Mouse (Mus musculus) megakaryocyte, adult 5-6 weeks (primary cell): Measurements from ENCODE around the gene Gm26558. TPM values are rescaled to one million over a fixed set of nuclear protein-coding genes. Genes with fewer than 3 reads are reported as not detected.

ENCODE experiments used
- ATAC-seq: 2 replicates; pipeline ENCODE4 v1.8.0; 2016; ENCODE audit warnings: mild to moderate bottlenecking, inconsistent platforms; ENCODE audit not compliant: poor library complexity, severe bottlenecking
- total RNA-seq, 2 experiments: library from RNA; stranded (forward) in 1 of 2; stranded (reverse) in 1 of 2; fragments of 153-499, 151-499 nt in 1 of 2; fragments of 221-1000, 200-1000 nt in 1 of 2; gene quantifications; 2 replicates each; pipeline versions ENCODE4 v1.2.3 to v1.2.4; 2015 to 2017

The Gm26558 gene
- total RNA-seq (2015): not detected in 2 replicates
- not detected in 2 replicates for total RNA-seq (2017)

DNA sequence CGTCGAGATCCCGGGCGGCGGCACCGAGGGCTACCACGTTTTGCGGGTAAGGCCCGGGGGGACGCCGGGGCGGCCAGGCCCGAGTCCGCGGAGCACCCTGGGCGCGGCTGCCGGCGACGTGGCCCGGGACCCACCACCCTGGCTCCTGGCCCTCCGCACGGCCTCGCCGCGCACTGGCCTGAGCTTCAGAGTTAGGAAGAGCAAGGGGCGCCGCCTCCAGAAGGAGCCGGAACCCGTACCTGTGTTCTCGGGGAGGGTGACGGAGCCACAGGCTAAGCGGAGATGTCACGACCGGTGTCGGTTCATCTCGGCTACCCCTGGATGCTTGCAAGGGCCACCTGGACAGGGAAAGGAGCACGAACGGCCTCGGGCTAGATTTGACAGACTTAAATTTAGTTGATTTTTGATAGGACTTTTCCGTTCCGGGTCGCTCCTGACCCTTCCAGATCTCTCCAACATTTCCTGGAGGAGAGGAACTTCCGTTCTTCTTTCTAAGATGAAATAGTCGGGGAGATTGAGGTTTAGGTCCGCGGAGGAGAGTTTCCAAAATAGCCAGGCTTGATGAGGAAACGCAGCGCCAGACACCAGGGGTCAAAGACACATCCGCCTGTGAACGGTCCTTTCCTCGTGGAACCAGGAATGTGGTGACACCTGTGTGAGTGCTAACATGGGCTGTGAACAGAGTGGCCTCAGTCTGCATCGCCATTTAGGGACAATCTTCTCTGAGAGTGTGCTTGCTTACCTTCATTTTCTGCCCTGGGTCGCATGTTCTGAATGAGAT is at the start of gene Gm26558:
Gene Gm26558 (minus strand): TSS at position 394 of the 781 bp plus-strand sequence.
- ATAC-seq: peak; percentile 29

DNA sequence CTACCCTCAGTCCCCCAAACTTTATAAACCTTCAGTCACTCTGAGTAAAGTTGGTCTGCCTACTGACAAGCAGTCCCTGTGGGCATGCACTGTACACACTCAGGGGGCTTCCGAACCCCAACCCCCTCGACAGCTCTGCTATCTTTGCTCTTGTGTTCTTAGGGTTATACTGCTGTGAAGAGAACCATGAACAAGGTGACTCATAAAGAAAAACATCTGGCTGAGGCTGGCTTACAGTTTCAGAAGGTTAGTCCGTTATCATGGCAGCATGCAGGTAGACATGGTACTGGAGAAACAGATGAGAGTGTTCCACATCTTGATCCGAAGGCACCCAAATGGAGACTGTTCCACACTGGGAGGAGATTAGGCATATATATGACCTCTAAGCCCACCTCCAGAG is 49.0 kb upstream of the Gm26558 start:
- ATAC-seq: no peak

DNA sequence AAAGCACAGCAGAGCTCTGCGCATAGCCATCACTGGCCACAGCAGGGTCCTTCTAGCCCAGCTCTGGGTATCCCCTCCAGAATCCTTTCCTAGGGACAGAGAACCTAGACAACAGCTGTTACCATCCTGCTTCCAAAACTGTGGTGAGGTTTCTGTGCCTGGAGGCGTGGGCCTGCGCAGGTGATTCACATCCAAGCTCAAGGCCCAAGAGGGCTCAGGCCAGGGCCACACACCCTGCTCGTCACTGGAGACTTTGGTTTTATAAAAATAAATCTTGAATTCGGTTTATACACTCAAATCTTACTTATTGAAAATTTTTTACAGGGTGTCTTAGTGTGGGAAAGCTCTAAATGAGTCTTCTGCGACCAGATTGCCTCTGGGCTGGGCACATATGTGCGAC is 48.3 kb upstream of the Gm26558 start:
- ATAC-seq: no peak

DNA sequence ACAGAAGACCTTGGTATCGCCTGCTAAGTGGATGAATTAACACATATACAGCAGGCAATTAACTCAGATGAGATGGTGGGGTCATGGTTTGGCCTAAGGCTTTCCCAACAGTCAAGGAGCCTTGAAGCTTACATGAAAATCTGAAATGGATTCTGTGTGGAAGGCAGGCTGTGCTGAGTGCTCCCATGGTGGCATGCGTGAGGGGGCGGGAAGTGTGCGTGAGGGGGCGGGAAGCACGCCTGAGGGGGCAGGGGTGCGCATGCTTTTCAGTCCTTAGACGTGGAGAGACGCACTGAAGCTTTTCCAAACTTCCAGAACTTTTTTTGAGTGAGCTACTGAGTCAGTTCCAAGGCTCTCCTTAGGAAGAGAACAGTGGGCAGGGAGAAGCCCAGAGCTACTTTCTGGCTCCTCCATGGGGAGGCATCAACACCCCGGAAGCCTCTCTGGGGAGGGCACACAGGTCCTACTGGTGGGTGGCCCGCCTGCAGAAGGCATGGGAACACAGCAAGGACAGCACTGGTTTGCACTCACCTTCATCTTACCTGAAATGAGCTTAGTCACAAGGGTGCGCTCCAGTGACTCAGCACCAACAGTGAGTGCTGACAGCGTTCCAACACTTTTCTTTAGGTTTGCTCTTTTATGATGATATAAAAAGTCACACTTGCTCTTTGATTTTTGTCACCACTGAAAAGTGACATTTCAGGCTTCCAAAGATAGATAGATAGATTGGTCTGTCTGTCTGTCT is 47.2 kb upstream of the Gm26558 start:
- no peak for ATAC-seq

DNA sequence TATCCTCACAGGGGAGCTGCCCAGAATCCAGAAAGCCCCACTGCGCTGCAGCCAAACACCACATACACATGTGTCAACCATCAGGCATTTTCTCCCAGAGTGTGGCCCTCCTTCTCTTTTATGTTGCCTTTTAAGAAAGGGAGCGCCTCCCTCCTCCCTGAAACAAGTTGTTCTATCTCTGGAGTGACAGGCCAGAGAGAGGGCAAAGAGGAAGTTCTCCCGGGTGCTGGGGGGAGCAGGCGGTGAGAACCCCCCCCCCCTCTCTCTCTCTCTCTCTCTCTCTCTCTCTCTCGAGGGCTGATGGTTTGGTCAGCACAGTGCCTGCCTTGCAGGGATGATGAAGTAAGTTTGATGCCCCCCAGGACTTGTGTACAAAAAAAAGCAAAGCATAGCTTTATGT is 40.5 kb upstream of the Gm26558 start:
- ATAC-seq: 0 out of 2 replicates have a peak, but pooled peaks have one; percentile 23

DNA sequence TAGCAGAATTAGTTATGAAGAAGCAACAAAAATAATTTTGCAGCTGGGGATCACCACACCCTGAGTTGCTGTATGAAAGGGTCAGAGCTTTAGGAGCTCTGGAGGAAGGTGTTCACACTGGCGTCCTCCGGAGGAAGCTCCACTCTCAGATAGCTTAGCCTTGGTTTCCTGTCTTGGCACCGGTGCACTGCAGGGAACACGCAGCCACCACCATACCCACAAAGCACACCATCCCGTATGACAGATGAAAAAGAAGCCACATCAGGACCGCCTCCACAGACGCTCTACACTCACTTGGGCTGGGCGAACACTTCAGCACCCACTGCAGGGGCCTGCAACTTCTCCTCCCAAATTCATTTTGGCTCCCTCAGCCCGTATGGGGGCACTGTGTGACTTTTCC is 39.7 kb upstream of the Gm26558 start:
- ATAC-seq: no peak

DNA sequence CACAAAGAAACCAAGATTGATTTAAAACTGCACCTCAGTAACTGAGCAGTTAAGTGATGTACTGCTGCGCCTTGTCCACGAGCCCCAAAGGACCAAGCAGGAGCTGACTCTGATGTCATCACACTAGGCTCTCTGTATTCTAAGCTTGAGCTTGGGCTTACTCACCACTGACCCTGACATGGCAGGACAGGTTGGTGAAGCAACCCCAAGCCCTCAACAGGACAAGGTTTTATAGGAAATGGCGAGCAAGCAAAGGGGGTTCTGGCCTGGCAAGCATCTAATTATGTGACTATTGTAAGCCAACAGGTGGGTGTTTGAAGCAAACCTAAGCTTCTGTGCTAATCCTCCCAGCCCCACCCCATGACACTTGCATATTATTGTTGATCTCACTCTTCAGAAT is 38.9 kb upstream of the Gm26558 start:
- ATAC-seq: no peak

DNA sequence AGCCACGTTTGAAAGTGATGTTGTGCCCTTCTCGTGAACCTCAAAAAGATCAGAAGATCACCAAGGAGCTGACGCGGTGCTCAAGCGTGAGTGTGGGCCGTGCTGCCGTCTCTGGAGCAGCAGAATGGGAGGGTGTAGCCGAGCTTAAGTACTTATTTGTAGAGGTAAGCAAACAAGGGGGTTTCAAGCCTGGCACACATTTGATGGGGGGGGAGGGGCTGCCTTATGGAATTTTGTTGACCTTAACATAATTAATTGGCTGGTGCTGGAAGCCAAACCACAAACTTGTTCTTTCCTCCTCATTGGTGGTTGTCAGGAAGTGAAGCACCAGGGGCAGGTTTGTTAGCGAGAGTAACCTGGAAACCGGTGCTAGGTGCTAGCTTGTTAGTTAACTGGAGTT is 33.8 kb upstream of the Gm26558 start:
- no peak for ATAC-seq

DNA sequence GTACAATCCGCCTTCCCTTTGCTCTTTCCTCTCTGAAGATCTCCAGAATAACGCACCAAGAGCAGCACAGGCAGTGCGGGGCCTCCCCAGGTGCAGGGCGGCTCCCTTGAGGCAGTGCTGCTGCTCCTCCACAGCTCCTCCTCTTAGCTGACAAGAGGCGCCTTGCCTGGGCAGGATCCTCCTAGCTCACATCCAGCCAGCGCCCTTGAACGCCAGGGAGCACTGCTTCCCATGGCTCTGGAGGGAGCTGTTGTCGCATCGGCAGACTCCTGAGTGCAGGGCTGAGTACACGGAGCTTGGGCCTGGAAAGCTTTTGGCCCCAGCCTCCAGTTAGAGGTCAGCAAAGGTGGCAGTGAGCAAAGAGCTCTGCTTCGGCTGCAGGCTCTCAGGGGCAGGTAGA is 28.3 kb upstream of the Gm26558 start:
- no peak for ATAC-seq

DNA sequence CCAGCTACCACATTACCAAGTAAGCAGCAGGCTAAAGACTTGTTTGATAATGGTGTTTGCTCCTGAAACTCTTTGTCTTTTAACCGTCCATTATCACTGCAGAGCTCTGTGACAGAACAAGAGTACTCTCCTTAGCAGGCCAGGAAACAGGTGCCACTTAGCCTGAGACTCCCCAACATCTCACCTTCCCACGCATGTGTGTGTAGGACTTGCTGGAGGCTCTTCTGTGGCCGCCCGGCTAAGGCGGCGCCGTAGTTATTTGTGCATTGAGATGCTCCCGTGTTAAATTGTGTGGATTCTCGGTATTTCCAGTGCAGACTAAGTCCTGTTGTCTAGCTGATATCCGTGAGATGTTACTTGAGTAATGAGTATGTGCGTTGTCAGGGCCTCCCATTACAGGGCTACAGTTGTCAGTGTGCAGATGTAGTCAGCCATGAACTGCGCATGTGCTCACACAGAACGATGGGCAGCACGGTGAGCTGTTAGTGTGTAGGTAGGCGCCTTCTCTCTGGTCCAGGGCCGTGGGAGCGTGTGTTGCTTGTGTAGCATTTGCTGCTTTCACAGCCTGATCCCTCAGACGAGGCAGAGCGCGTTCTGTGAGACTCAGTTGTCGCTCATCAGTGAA is 26.7 kb upstream of the Gm26558 start:
- ATAC-seq: no peak

DNA sequence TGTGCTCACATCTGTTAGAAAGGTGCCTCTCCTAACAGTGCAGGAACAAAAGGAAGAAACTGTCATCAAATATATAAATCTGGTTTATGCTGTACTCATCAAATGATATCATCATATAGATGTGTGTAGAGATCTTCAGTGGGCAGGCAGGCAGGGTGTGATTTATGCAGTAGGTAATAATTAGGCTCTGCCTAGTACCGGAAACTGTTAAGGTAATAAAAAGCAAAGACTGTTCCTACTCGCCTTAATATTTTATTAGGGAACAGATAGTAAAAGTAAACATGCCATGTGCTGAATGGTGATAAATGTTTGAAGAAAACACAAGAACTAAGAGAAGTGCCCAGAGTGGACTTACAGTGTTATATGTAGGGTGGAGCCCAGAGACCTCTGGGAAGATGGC is 20.4 kb upstream of the Gm26558 start:
- ATAC-seq: no peak

DNA sequence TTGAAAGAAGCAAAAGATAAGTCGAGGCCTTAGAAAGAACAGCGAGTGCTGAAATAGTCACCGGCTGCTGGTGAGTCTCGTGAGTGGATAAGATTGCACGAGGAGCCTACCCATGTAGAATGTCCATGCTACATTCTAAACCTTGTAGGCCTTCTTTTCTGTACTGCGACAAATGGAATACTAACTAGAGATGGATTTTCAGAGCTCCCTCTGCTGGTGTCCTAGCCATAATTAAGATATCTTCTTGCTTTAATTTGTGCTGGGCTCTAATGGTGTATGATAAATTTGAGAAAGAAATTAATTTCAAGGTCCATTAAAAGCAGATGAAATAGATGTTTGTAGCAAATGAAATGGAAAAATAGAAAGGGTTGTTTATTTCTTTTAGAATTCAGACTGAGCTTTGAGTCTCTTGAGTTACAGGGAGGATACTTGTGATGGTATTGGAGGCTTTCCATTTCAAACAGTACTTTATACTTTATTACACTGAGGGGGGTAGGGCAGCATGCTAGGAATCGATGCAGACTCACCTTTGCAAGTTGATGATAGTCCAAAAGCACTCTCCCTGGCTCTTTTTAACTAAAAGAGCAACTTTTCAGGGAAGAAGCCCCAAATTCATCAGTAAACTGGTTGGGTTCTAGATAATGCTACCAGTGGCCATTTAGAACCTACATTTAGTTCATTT is 11.7 kb upstream of the Gm26558 start:
- ATAC-seq: no peak

DNA sequence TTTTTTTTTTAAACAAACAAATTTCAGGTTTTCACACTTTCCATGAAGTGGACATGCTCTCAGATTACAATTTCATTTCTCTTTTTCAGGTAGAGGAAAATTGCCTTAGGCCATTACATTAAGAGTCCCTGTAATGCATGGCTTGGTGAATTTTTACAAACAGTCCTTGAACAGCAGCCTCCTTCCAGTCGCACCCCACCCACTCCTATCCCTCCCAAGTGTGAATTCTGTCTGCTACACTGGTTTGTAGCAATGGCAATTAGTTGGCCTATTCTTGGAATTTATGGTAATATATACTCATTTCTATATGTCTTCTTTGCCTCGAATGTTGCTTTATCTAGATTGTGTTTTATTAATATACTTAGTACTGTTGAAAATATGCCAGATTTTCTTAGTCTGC is 10.6 kb upstream of the Gm26558 start:
- ATAC-seq: no peak

DNA sequence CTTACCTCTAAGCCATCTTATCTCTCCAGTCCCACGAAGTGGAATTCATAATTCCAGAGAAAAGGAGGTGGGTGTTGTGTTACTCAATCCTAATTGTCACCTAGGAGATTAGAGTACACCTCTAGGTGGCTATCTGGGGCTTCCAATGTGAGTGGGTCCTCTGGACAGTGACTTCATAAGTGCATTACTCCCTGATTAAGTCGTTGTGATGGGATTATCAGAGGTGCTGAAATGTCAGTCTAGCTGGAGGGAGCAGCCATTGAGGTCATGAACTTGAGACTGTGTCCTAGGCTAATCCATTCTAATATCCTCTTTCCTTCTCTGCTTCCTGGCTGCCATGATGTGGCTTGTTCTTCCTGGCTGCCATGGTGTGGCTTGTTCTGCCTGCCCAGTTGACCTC is 8.0 kb upstream of the Gm26558 start:
- ATAC-seq: no peak

DNA sequence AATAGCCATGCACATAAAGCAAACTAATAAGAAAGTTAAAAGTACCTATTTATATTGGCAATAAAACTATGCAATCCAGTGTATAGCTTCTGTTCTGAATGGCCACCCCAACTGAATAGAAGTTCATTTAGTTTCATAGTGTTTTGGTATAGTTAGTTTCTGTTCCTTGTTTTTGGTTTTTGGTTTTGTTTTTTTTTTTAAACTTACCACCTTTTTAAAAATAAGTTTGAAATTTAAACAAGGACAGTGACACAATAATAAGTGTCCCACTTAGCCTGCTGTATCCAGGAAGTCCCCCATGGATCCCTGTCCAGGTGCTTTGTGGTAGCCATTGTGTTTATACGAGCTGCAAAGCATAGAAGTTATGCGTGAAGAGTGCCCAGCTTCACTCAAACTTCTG is 7.3 kb upstream of the Gm26558 start:
- peak; percentile 51 for ATAC-seq

DNA sequence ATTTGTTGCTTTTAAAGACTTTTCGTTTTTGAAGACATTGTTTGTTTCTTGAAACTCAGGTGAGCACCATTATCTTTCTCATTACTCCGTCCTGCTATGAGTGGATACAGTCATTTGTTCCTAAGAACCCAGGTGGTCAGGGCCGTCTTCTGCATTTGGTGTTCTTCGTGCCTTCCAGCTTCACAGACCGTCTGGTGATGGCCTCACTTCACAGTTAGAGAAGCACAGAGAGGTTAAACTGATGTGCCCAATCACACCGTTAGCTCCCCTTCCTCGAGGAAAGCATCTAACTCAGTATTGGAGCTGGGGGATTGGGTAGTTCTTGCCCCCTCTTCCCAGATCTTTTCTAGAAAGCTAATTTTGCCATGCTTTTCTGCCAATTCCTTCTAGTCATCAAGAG is 5.1 kb upstream of the Gm26558 start:
- no peak for ATAC-seq

DNA sequence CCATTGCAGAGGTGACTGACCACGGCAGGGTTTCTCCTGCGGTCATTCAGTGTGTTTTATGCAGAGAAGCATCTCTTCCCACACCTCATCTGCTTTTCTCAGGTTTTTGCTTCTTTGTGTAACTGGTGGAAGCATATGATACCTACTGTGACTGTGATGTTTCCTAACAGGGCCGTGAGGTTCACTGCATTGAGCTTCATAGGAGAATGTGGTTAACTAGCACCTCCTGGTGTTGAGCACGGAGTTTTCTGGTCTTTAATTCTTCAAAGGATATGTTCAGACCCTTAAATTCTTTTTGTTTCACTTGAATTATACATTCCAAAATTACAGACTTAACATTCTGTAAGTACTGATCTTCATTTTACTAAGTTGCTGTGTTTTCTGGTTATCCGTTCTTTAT is 1.9 kb upstream of the Gm26558 start:
- ATAC-seq: no peak

DNA sequence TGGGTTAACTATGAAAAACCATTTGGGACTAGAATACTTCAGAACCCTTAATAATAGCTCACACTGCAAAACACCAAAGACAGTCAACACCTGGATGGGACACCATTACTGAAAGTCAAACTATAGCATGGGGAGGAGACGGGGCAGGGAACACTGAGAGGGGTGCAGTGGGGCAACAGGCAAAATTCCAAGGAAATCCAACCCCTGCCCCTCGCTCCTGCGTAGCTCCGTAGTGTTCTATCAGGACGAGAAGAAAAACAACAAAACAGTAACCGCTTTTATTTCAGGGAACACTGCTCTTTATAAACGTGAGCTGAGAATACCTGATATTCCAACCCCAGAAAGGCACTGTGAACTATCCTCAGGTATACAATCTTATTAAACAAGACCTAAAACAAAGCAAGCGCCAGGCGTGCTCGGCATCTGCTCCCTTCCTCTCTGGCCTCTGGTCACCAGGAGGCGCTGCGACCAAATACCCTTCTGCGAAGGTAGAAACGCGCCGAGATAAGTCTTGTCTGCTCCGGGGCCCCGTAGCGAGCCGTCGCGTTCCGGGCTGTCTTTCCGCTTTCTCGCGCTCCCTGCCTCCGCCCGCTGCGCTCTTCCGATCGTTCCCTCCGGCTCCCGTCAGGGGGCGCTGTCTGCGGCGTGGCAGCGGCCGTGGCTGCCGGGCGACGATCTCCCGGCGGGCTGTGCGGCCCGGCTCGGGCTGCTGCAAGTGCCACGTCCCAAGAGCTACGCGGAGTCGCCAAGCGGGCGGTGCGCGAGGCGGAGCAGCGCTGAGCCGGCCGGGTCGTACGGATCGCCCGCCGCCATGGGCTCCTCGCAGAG is 807 bp downstream of the Gm26558 start, which contains the start of gene Gorasp2:
Gene Gorasp2 (plus strand): TSS at position 690 of the 828 bp plus-strand sequence.
- ATAC-seq: peak; percentile 96

DNA sequence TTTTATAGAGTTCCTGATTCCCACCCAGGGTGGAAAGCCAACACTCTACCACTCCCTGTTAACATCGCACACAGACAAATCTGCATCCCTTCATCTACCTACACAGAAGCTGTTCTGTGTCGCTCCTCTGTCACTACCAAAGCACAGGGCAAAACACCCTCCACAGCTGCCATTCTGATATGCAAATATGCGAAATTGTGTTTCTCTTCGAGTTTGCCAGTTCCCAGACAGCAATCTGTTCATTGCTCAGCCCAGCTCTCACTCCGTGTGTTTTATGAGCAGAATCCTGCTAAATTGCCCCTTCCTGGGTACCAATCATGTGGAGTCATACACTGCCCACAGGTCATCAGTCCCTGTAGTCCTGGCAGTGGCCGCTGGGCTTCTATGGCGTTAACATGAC is 4.8 kb downstream of the Gm26558 start:
- ATAC-seq: no peak

DNA sequence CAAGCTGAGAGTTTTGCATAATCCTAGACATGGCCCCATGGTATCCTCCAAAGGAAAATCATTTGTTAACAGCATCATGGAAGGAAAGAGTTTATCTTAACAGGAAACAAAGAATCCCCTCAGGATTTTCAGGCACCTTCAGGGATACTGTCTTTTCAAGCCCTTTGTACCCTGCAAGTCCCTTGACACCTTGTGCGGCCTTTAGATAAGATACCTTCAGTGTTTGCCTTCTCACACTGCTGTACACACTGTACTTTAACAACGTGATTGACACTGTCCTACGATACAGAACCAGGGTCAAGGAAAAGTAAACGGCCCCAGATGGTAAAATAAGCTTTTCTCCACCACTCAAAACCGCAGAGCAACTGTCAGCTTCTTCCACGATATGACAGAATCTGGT is 10.1 kb downstream of the Gm26558 start:
- no peak for ATAC-seq
